Mouse (Mus musculus): ENCODE results near the gene Zbtb39. TPM values are rescaled to one million over a fixed set of nuclear protein-coding genes. Genes with fewer than 3 reads are reported as not detected.

The Zbtb39 gene
- polyA plus RNA-seq, 1 experiment from 2014 or later, result 2.4 TPM

DNA sequence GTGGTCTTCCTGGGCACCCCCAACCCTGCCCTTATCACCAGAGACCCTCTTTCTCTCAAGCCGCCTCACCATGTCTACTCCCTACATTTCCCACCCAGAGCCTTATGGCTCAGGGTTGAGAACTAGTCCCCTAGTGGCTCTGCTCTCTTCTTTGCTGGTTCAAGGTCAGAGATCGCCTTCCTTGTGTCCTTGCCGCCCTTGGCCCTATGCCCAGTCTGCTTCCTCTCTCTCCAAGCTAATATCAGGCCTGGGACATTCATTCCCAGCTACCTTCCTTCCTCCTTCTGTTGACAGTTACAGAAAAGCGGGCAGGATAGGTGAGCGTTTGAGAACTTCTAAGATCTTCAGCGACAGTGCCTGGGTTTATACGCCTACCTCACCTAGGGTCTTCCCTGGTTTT, 31.6 kb upstream of the Zbtb39 start:
- no peaks in the 10 kb centered on the region for H3K4me1 ChIP-seq (ENCODE audit: control insufficient read depth, insufficient read depth, low read depth, low read length)
- H3K4me3 ChIP-seq (ENCODE audit: low read length), result no peak overlapping the region
- H3K36me3 ChIP-seq (ENCODE audit: control insufficient read depth, insufficient read depth, low read length), result no peaks in the 10 kb centered on the region
- H3K4me2 ChIP-seq (ENCODE audit: low read length), result no peak overlapping the region
- no peak for ATAC-seq
- H3K27me3 ChIP-seq (replicated peaks; ENCODE audit: control insufficient read depth, insufficient read depth, low read length), result no peaks in the 10 kb centered on the region
- no peaks in the 10 kb centered on the region for H3K9me3 ChIP-seq (ENCODE audit: control insufficient read depth, low read length)
- H3K9ac ChIP-seq (ENCODE audit: low read depth, low read length), result no peak overlapping the region
- 91% methylated on average over 7 of the region's 7 CpGs for WGBS
- no peak overlapping the region for H3K27ac ChIP-seq (ENCODE audit: low read depth, low read length)

DNA sequence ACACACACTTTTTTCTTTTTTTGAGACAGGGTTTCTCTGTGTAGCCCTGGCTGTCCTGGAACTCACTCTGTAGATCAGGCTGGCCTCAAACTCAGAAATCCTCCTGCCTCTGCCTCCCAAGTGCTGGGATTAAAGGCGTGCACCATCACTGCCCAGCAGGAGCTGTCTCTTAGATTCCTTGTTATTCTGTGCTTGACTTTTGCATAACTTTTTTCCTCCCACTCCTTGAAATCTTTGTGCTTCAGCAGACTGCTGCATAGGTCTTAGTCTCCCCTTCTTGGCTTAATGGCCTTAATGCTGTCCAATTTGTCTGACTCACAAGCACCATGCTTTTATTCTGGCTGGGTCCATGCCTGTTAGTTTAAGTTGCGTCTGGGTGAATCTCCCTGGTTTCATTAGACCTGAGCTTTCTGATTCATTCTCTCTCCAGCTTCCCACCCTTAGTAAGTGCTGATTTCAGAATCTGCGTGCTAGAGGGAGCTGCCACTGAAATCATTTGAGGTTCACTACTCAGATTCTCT, 30.4 kb upstream of the Zbtb39 start:
- Histone ChIP-seq H3K9me3 (ENCODE audit: control insufficient read depth, low read length) (no peaks in the 10 kb centered on the region), H3K9ac (ENCODE audit: low read depth, low read length) (no peak overlapping the region), H3K36me3 (ENCODE audit: control insufficient read depth, insufficient read depth, low read length) (no peaks in the 10 kb centered on the region), H3K4me2 (ENCODE audit: low read length) (no peak overlapping the region), H3K27me3 (replicated peaks; ENCODE audit: control insufficient read depth, insufficient read depth, low read length) (no peaks in the 10 kb centered on the region), H3K27ac (ENCODE audit: low read depth, low read length) (no peak overlapping the region), H3K4me3 (ENCODE audit: low read length) (no peak overlapping the region), H3K4me1 (ENCODE audit: control insufficient read depth, insufficient read depth, low read depth, low read length) (no peaks in the 10 kb centered on the region)
- no peak for ATAC-seq
- 82% methylated on average over 3 of the region's 3 CpGs for WGBS

DNA sequence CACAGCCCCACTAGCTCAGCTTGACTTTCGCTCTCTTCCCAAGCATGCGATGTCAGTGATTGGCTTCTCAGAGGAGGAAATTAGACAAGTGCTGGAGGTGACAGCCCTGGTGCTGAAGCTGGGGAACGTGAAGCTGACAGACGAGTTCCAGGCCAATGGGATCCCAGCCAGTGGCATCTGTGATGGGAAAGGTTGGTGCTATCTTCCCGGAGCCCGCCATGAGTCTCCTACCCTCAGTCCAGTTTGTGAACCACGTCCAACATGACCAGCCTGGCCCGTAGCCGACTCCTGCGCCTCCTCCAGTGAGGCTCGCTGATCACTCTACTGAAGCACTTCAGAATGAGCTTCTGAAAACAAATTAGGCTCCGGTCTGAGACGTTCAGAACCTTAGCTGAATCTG, 29.0 kb upstream of the Zbtb39 start:
- Histone ChIP-seq H3K27ac (ENCODE audit: low read depth, low read length) (no peak overlapping the region), H3K9ac (ENCODE audit: low read depth, low read length) (no peak overlapping the region), H3K27me3 (replicated peaks; ENCODE audit: control insufficient read depth, insufficient read depth, low read length) (no peaks in the 10 kb centered on the region), H3K4me3 (ENCODE audit: low read length) (no peak overlapping the region), H3K4me2 (ENCODE audit: low read length) (no peak overlapping the region), H3K4me1 (ENCODE audit: control insufficient read depth, insufficient read depth, low read depth, low read length) (no peaks in the 10 kb centered on the region), H3K9me3 (ENCODE audit: control insufficient read depth, low read length) (no peaks in the 10 kb centered on the region), H3K36me3 (ENCODE audit: control insufficient read depth, insufficient read depth, low read length) (no peaks in the 10 kb centered on the region)
- 85% methylated on average over 13 of the region's 13 CpGs for WGBS
- ATAC-seq, result no peak

DNA sequence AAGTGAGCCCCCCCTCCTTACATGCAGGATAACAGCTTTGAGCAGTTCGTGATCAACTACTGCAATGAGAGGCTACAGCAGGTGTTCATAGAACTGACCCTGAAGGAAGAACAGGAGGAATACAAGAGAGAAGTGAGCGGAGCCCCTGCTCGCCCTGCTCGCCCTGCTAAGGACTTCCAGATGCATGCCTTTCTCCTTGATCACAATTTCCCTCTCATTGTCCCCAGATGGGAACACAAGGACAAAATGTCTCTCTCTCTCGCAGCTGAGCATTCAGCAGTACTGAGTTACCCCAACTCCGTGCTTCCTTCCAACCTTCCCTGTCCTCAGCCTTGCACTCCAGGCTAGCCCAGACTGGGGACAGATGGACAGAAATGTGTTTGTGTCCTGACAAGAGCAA, 26.6 kb upstream of the Zbtb39 start:
- H3K9ac ChIP-seq (ENCODE audit: low read depth, low read length), result no peak overlapping the region
- no peak for ATAC-seq
- no peak overlapping the region for H3K4me2 ChIP-seq (ENCODE audit: low read length)
- no peaks in the 10 kb centered on the region for H3K4me1 ChIP-seq (ENCODE audit: control insufficient read depth, insufficient read depth, low read depth, low read length)
- no peaks in the 10 kb centered on the region for H3K36me3 ChIP-seq (ENCODE audit: control insufficient read depth, insufficient read depth, low read length)
- H3K9me3 ChIP-seq (ENCODE audit: control insufficient read depth, low read length), result no peaks in the 10 kb centered on the region
- H3K27ac ChIP-seq (ENCODE audit: low read depth, low read length), result no peak overlapping the region
- WGBS, result 81% methylated on average over 6 of the region's 6 CpGs
- no peak overlapping the region for H3K4me3 ChIP-seq (ENCODE audit: low read length)
- no peaks in the 10 kb centered on the region for H3K27me3 ChIP-seq (replicated peaks; ENCODE audit: control insufficient read depth, insufficient read depth, low read length)

DNA sequence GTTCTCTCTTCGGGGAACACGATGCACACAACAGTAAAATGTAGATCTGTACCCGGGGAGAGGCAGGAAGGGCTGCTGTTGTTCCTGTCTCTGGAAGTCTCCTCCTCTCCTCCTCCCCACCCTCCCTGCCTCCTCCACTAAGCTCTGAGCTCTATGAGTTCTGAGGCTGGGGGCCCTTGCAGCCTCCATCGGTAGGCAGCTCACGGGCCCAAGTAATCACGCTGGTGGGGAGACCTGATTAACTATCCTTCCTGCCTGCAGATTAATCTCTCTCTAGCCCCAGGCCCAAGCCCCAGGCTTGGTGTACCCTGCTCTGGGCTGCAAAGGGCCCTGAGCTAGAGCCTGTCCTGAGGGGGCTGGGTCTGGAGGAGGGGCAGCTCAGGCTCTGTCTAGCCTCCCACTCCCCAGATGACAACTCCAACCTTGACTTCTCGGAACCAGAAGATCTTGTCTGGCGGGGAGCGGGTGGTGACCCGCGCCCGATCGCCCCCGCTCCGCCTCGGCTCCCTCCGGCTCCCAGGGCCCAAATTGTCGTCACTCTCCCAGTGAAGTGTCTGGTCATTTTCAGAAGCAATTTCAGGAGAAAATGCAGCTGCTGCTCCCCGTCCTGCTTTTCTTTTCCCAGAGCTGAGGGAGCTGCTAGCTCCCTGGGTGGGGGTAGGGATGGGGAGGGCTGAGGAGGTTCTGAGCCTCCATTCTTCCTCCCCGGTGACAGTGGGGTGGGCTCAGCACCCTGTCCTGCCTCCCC, 17.5 kb upstream of the Zbtb39 start:
- no peaks in the 10 kb centered on the region for H3K9me3 ChIP-seq (ENCODE audit: control insufficient read depth, low read length)
- 0 out of 2 replicates have a peak overlapping the region, but pooled peaks have one; percentile 8 for H3K27ac ChIP-seq (ENCODE audit: low read depth, low read length)
- H3K9ac ChIP-seq (ENCODE audit: low read depth, low read length), result peak overlapping the region; percentile 29; the same call in 1 of the 2 replicates
- 8% methylated on average over 20 of the region's 20 CpGs for WGBS
- H3K36me3 ChIP-seq (ENCODE audit: control insufficient read depth, insufficient read depth, low read length), result no peaks in the 10 kb centered on the region
- H3K27me3 ChIP-seq (replicated peaks; ENCODE audit: control insufficient read depth, insufficient read depth, low read length), result no peaks in the 10 kb centered on the region; the same call in 1 of the 2 replicates
- H3K4me2 ChIP-seq (ENCODE audit: low read length), result peak overlapping the region; percentile 41
- H3K4me1 ChIP-seq (ENCODE audit: control insufficient read depth, insufficient read depth, low read depth, low read length), result peaks cover 9% of the 10 kb centered on the region
- H3K4me3 ChIP-seq (ENCODE audit: low read length), result no peak overlapping the region
- peak; percentile 50 for ATAC-seq

DNA sequence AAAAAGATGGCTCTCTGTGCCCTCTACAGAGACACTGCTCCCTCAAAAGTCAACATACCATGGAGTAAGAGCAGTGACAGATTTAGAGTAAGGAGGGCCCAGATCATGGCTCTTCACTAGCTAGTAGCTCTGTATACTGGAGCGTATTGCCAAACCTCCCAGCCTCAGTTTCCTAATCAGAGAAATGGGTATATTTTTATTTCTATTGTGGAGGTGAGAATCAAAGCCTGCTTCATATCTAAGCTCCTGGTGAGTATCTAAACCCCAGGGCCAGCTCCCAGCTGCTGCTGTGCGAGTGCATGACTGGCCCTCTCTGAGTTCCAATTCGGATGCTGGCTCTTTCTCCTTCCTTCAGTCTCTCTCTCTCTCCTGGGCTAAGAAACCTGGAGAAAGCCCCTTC, 15.2 kb upstream of the Zbtb39 start, which contains the start of gene Tac2:
Gene Tac2, plus strand, starts transcription at position 301 of the 400 bp plus-strand sequence.
- no peak within 1 kb of the TSS for H3K4me3 ChIP-seq (ENCODE audit: low read length)
- WGBS, result 83% methylated on average over 3 of the region's 3 CpGs
- H3K27me3 ChIP-seq (replicated peaks; ENCODE audit: control insufficient read depth, insufficient read depth, low read length), result no peaks in the 10 kb centered on the region; the same call in 1 of the 2 replicates
- H3K27ac ChIP-seq (ENCODE audit: low read depth, low read length), result no peak within 1 kb of the TSS
- H3K4me2 ChIP-seq (ENCODE audit: low read length), result no peak within 1 kb of the TSS
- ATAC-seq, result no peak
- H3K4me1 ChIP-seq (ENCODE audit: control insufficient read depth, insufficient read depth, low read depth, low read length), result peaks cover 9% of the 10 kb centered on the region
- H3K9me3 ChIP-seq (ENCODE audit: control insufficient read depth, low read length), result no peaks in the 10 kb centered on the region
- no peaks in the 10 kb centered on the region for H3K36me3 ChIP-seq (ENCODE audit: control insufficient read depth, insufficient read depth, low read length)
- H3K9ac ChIP-seq (ENCODE audit: low read depth, low read length), result no peak within 1 kb of the TSS

DNA sequence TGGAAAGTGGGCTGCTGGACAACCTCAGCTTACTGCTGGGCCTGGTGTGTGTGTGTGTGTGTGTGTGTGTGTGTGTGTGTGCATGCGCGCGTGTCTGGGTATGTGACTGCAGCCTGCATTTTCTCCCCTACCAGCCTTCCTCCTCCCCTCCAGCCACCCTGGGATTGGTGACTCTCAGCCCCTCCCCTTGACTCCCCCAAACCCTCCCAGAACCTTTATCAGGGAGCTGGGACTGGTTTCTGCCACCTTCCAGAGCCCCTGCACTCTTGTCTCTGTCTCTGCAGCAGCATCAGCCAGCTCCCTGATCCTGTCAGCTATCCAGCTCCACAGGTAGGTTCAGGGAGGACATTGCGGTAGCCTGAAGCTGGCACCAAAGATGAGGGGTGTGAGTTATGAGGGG, 14.2 kb upstream of the Zbtb39 start:
- WGBS, result 85% methylated on average over 4 of the region's 4 CpGs
- no peak for ATAC-seq

DNA sequence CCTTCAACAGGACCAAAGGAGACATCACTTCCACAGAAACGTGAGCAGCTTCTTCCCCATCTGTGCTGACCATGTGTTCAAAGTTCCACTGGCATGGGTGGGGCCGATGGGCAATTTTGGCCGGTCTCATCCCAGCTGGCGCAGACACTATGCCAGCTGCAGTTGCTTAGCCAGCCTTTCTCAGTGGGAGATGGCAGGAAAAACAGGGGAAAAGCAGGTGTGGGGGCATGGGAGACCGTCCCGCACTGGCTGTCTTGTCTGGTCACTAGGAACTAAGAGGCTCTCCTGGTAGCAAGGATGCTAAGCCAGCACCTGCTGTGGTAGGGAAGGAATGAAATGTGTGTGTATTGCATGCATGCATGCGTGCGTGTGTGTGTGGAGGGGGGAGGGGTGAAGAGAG, 10.9 kb upstream of the Zbtb39 start:
- Histone ChIP-seq H3K4me2 (ENCODE audit: low read length) (no peak overlapping the region), H3K9me3 (ENCODE audit: control insufficient read depth, low read length) (no peaks in the 10 kb centered on the region), H3K4me3 (ENCODE audit: low read length) (no peak overlapping the region), H3K27ac (ENCODE audit: low read depth, low read length) (no peak overlapping the region), H3K36me3 (ENCODE audit: control insufficient read depth, insufficient read depth, low read length) (no peaks in the 10 kb centered on the region), H3K4me1 (ENCODE audit: control insufficient read depth, insufficient read depth, low read depth, low read length) (peaks cover 2% of the 10 kb centered on the region; the same call in 1 of the 2 replicates), H3K27me3 (replicated peaks; ENCODE audit: control insufficient read depth, insufficient read depth, low read length) (no peaks in the 10 kb centered on the region), H3K9ac (ENCODE audit: low read depth, low read length) (no peak overlapping the region)
- ATAC-seq, result peak; percentile 72
- WGBS, result 57% methylated on average over 8 of the region's 8 CpGs

More for the DNA sequence above, 14.2 kb upstream of the Zbtb39 start:
- H3K4me2 ChIP-seq (ENCODE audit: low read length), result no peak overlapping the region
- H3K27me3 ChIP-seq (replicated peaks; ENCODE audit: control insufficient read depth, insufficient read depth, low read length), result no peaks in the 10 kb centered on the region; the same call in 1 of the 2 replicates
- H3K9ac ChIP-seq (ENCODE audit: low read depth, low read length), result no peak overlapping the region
- H3K36me3 ChIP-seq (ENCODE audit: control insufficient read depth, insufficient read depth, low read length), result no peaks in the 10 kb centered on the region
- no peak overlapping the region for H3K4me3 ChIP-seq (ENCODE audit: low read length)
- H3K9me3 ChIP-seq (ENCODE audit: control insufficient read depth, low read length), result no peaks in the 10 kb centered on the region
- peaks cover 9% of the 10 kb centered on the region for H3K4me1 ChIP-seq (ENCODE audit: control insufficient read depth, insufficient read depth, low read depth, low read length)
- H3K27ac ChIP-seq (ENCODE audit: low read depth, low read length), result no peak overlapping the region

DNA sequence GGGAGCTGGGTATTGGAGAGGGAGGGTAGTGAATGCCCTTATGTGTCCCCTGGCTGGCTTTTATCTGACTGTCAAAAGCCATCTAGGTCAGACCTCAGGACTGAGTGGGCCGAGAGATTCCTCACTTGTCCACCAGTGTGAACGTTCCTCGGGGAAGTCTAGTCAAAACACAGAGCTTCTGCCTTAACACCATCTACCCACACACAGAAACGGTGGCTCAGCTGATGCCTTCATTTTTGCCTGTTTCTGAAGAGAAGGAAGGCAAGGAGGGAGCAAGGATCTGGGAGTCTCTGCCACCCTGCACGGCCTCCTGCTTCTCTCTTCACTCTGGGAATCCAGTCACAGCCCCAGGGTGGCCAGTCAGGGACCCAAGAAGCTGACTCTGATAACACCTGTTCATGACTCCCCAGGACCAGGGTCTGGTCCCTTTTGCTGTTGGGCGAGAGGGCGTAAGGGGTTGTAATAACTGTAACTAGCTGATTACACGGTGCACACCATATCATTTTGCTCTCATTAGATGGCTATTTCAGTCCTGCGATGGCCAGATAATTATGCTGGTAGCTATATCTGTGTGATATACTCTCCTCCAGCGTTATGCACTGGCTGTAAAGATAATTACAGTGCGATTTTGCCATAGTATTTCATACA, 8.9 kb upstream of the Zbtb39 start:
- 52% methylated on average over 11 of the region's 11 CpGs for WGBS

More for the DNA sequence above, 8.9 kb upstream of the Zbtb39 start:
- H3K4me1 ChIP-seq (ENCODE audit: control insufficient read depth, insufficient read depth, low read depth, low read length), result peaks cover 2% of the 10 kb centered on the region; the same call in 1 of the 2 replicates
- H3K9ac ChIP-seq (ENCODE audit: low read depth, low read length), result no peak overlapping the region
- no peak overlapping the region for H3K4me3 ChIP-seq (ENCODE audit: low read length)
- no peaks in the 10 kb centered on the region for H3K9me3 ChIP-seq (ENCODE audit: control insufficient read depth, low read length)
- H3K27me3 ChIP-seq (replicated peaks; ENCODE audit: control insufficient read depth, insufficient read depth, low read length), result no peaks in the 10 kb centered on the region
- H3K4me2 ChIP-seq (ENCODE audit: low read length), result no peak overlapping the region
- no peak for ATAC-seq
- H3K27ac ChIP-seq (ENCODE audit: low read depth, low read length), result no peak overlapping the region
- H3K36me3 ChIP-seq (ENCODE audit: control insufficient read depth, insufficient read depth, low read length), result no peaks in the 10 kb centered on the region
